Mouse (Mus musculus): ENCODE data around the gene Ccnl2. TPM values are rescaled to one million over a fixed set of nuclear protein-coding genes. Genes with fewer than 3 reads are reported as not detected.

Gene Ccnl2
- polyA plus RNA-seq (2012; fragmentation: generic; extraction: Trizol): 24.7 TPM

- Histone ChIP-seq H3K79me2 (ENCODE audit: control insufficient read depth, insufficient read depth) (peaks cover 44% of the 10 kb centered on the region), H3K4me3 (peak within 1 kb of the TSS; percentile 71), H3K4me2 (ENCODE audit: low read depth) (peak within 1 kb of the TSS; percentile 79), H3K36me3 (ENCODE audit: control insufficient read depth, insufficient read depth) (peaks cover 54% of the 10 kb centered on the region), H3ac (ENCODE audit: control insufficient read depth, insufficient read length) (peak within 1 kb of the TSS; percentile 92), H3K27me3 (ENCODE audit: control insufficient read depth, insufficient read depth, insufficient read length) (no peaks in the 10 kb centered on the region)
- TF ChIP-seq CEBPB (IDR thresholded peaks at IDR 0.05; ENCODE audit: insufficient read depth, poor library complexity, severe bottlenecking) (no peak), MAX (IDR thresholded peaks at IDR 0.05; ENCODE audit: low read depth) (no peak), USF1 (IDR thresholded peaks at IDR 0.05; ENCODE audit: low read depth) (no peak), TCF3 (IDR thresholded peaks at IDR 0.05; ENCODE audit: insufficient read length, low read depth) (no peak), SRF (IDR thresholded peaks at IDR 0.05; ENCODE audit: control insufficient read depth, insufficient read length, low read depth) (no peak), MYOD1 (IDR thresholded peaks at IDR 0.05; ENCODE audit: control insufficient read depth in 1 of 3, insufficient read length in 2 of 3, low read depth in 2 of 3) (peak in 2 of 3 experiments; percentile 15 to 26), TCF12 (IDR thresholded peaks at IDR 0.05; ENCODE audit: insufficient read depth, poor library complexity, severe bottlenecking) (no peak), REST (IDR thresholded peaks at IDR 0.05; ENCODE audit: insufficient read depth, insufficient read length) (no peak), POLR2AphosphoS2 (IDR thresholded peaks at IDR 0.05; ENCODE audit: insufficient read length, low read depth) (peak; percentile 89), E2F4 (IDR thresholded peaks at IDR 0.05; ENCODE audit: insufficient read depth) (no peak), POLR2A (IDR thresholded peaks at IDR 0.05; ENCODE audit: insufficient read length, low read depth) (peak; percentile 70), MYOG (IDR thresholded peaks at IDR 0.05; ENCODE audit: control insufficient read depth in 1 of 3, insufficient read depth in 1 of 3, insufficient read length in 2 of 3, low read depth in 2 of 3) (peak in 1 of 3 experiments; percentile 38)
These were observed at the start of gene Ccnl2 for GRCm38 (mm10) chr4:155811929-155812664. Gene Ccnl2, plus strand, starts transcription at chr4:155812489.

GRCm38 (mm10) chr4:155769496-155769879 is 42.8 kb upstream of the Ccnl2 start:
- H3K36me3 ChIP-seq (ENCODE audit: control insufficient read depth, insufficient read depth): no peaks in the 10 kb centered on the region
- H3ac ChIP-seq (ENCODE audit: control insufficient read depth, insufficient read length): peak overlapping the region; percentile 10
- no peaks in the 10 kb centered on the region for H3K79me2 ChIP-seq (ENCODE audit: control insufficient read depth, insufficient read depth)
- peak overlapping the region; percentile 98 for H3K4me2 ChIP-seq (ENCODE audit: low read depth)
- H3K27me3 ChIP-seq (ENCODE audit: control insufficient read depth, insufficient read depth, insufficient read length): no peaks in the 10 kb centered on the region
- H3K4me3 ChIP-seq: peak overlapping the region; percentile 42
- TF ChIP-seq POLR2AphosphoS2 (IDR thresholded peaks at IDR 0.05; ENCODE audit: insufficient read length, low read depth) (no peak), SRF (IDR thresholded peaks at IDR 0.05; ENCODE audit: control insufficient read depth, insufficient read length, low read depth) (no peak), TCF3 (IDR thresholded peaks at IDR 0.05; ENCODE audit: insufficient read length, low read depth) (no peak), MAX (IDR thresholded peaks at IDR 0.05; ENCODE audit: low read depth) (no peak), MYOG (IDR thresholded peaks at IDR 0.05; ENCODE audit: control insufficient read depth in 1 of 3, insufficient read depth in 1 of 3, insufficient read length in 2 of 3, low read depth in 2 of 3) (no peak), USF1 (IDR thresholded peaks at IDR 0.05; ENCODE audit: low read depth) (no peak), MYOD1 (IDR thresholded peaks at IDR 0.05; ENCODE audit: control insufficient read depth in 1 of 3, insufficient read length in 2 of 3, low read depth in 2 of 3) (no peak), CEBPB (IDR thresholded peaks at IDR 0.05; ENCODE audit: insufficient read depth, poor library complexity, severe bottlenecking) (no peak), TCF12 (IDR thresholded peaks at IDR 0.05; ENCODE audit: insufficient read depth, poor library complexity, severe bottlenecking) (no peak), REST (IDR thresholded peaks at IDR 0.05; ENCODE audit: insufficient read depth, insufficient read length) (no peak), E2F4 (IDR thresholded peaks at IDR 0.05; ENCODE audit: insufficient read depth) (no peak)

GRCm38 (mm10) chr4:155769880-155770512 is 42.3 kb upstream of the Ccnl2 start:
- Histone ChIP-seq H3K4me3 (peak overlapping the region; percentile 42), H3K4me2 (ENCODE audit: low read depth) (peak overlapping the region; percentile 98), H3K79me2 (ENCODE audit: control insufficient read depth, insufficient read depth) (no peaks in the 10 kb centered on the region), H3ac (ENCODE audit: control insufficient read depth, insufficient read length) (peak overlapping the region; percentile 10), H3K36me3 (ENCODE audit: control insufficient read depth, insufficient read depth) (no peaks in the 10 kb centered on the region), H3K27me3 (ENCODE audit: control insufficient read depth, insufficient read depth, insufficient read length) (no peaks in the 10 kb centered on the region)
- TF ChIP-seq USF1 (IDR thresholded peaks at IDR 0.05; ENCODE audit: low read depth) (no peak), POLR2AphosphoS2 (IDR thresholded peaks at IDR 0.05; ENCODE audit: insufficient read length, low read depth) (peak; percentile 86), POLR2A (IDR thresholded peaks at IDR 0.05; ENCODE audit: insufficient read length, low read depth) (peak; percentile 79), E2F4 (IDR thresholded peaks at IDR 0.05; ENCODE audit: insufficient read depth) (no peak), MAX (IDR thresholded peaks at IDR 0.05; ENCODE audit: low read depth) (no peak), TCF3 (IDR thresholded peaks at IDR 0.05; ENCODE audit: insufficient read length, low read depth) (no peak), TCF12 (IDR thresholded peaks at IDR 0.05; ENCODE audit: insufficient read depth, poor library complexity, severe bottlenecking) (no peak), CEBPB (IDR thresholded peaks at IDR 0.05; ENCODE audit: insufficient read depth, poor library complexity, severe bottlenecking) (no peak), MYOD1 (IDR thresholded peaks at IDR 0.05; ENCODE audit: control insufficient read depth in 1 of 3, insufficient read length in 2 of 3, low read depth in 2 of 3) (peak in 1 of 3 experiments; percentile 14), MYOG (IDR thresholded peaks at IDR 0.05; ENCODE audit: control insufficient read depth in 1 of 3, insufficient read depth in 1 of 3, insufficient read length in 2 of 3, low read depth in 2 of 3) (peak in 1 of 3 experiments; percentile 10), REST (IDR thresholded peaks at IDR 0.05; ENCODE audit: insufficient read depth, insufficient read length) (no peak), SRF (IDR thresholded peaks at IDR 0.05; ENCODE audit: control insufficient read depth, insufficient read length, low read depth) (no peak)

GRCm38 (mm10) chr4:155770626-155771025 is 41.7 kb upstream of the Ccnl2 start:
- no peaks in the 10 kb centered on the region for H3K27me3 ChIP-seq (ENCODE audit: control insufficient read depth, insufficient read depth, insufficient read length)
- H3ac ChIP-seq (ENCODE audit: control insufficient read depth, insufficient read length): peak overlapping the region; percentile 10
- no peaks in the 10 kb centered on the region for H3K36me3 ChIP-seq (ENCODE audit: control insufficient read depth, insufficient read depth)
- H3K4me2 ChIP-seq (ENCODE audit: low read depth): peak overlapping the region; percentile 18
- H3K4me3 ChIP-seq: peak overlapping the region; percentile 42
- no peak for TF ChIP-seq TCF12 (IDR thresholded peaks at IDR 0.05; ENCODE audit: insufficient read depth, poor library complexity, severe bottlenecking)
- no peak for TF ChIP-seq SRF (IDR thresholded peaks at IDR 0.05; ENCODE audit: control insufficient read depth, insufficient read length, low read depth)
- no peak for TF ChIP-seq REST (IDR thresholded peaks at IDR 0.05; ENCODE audit: insufficient read depth, insufficient read length)
- TF ChIP-seq POLR2AphosphoS2 (IDR thresholded peaks at IDR 0.05; ENCODE audit: insufficient read length, low read depth): no peak
- TF ChIP-seq CEBPB (IDR thresholded peaks at IDR 0.05; ENCODE audit: insufficient read depth, poor library complexity, severe bottlenecking): no peak
- TF ChIP-seq MAX (IDR thresholded peaks at IDR 0.05; ENCODE audit: low read depth): no peak
- TF ChIP-seq MYOD1 (IDR thresholded peaks at IDR 0.05; ENCODE audit: control insufficient read depth in 1 of 3, insufficient read length in 2 of 3, low read depth in 2 of 3): no peak
- H3K79me2 ChIP-seq (ENCODE audit: control insufficient read depth, insufficient read depth): no peaks in the 10 kb centered on the region

Data from myocyte (in vitro differentiated cells).